Mouse (Mus musculus) liver, embryonic 14.5 days (tissue): ENCODE measurements at regions not wholly inside any gene's neighbourhood (a gene's known extent, or its start where the extent isn't known, plus 50 kb on each side); places are given as distances from the start of the nearest gene placed in this dataset.

Source experiments
- ATAC-seq: fragments of 200-750 bp; cut with Nextera tagmentation; 2 replicates; pipeline ENCODE4 v1.8.0; 2017; ENCODE audit warnings: moderate number of reproducible peaks, mild to moderate bottlenecking, moderate library complexity; ENCODE audit not compliant: insufficient read depth
- DNase-seq, 3 experiments: peaks; one replicate each; pipeline ENCODE4 v3.0.0-alpha.2; 2012 to 2013; ENCODE audit warnings: low read depth in 3 of 3, low spot score in 3 of 3
- H3K27ac ChIP-seq: fragments of 300-500 bp; sonication (generic); 2 replicates; pipeline ENCODE4 v1.5.1; 2014; ENCODE audit warnings: moderate library complexity, mild to moderate bottlenecking, control low read depth, inconsistent platforms
- H3K27me3 ChIP-seq: fragments of 300-500 bp; sonication (generic); 2 replicates; pipeline ENCODE4 v1.6.1; 2014; ENCODE audit warnings: mild to moderate bottlenecking, low read length, moderate library complexity; ENCODE audit not compliant: control insufficient read depth, insufficient read depth
- H3K36me3 ChIP-seq: fragments of 300-500 bp; sonication (generic); replicated peaks from 2 replicates; pipeline ENCODE4 v1.6.1; 2014; ENCODE audit warnings: low read depth; ENCODE audit not compliant: control insufficient read depth, insufficient read depth
- H3K4me1 ChIP-seq, 2 experiments: fragments of 200-500 bp in 1 of 2; fragments of 300-500 bp in 1 of 2; sonication (generic) in 1 of 2; replicated peaks; 2 replicates each; pipeline ENCODE4 v1.6.1; 2012 to 2014; ENCODE audit warnings: antibody characterized with exemption in 1 of 2, inconsistent platforms in 1 of 2, low read length in 1 of 2; ENCODE audit not compliant: control insufficient read depth in 2 of 2, insufficient read depth in 2 of 2
- H3K4me2 ChIP-seq: fragments of 300-500 bp; sonication (generic); 2 replicates; pipeline ENCODE4 v1.6.1; 2014; ENCODE audit warnings: low read depth, mild to moderate bottlenecking, control low read depth, moderate library complexity
- H3K4me3 ChIP-seq, 2 experiments: fragments of 200-500 bp in 1 of 2; fragments of 300-500 bp in 1 of 2; sonication (generic) in 1 of 2; 2 replicates each; pipeline ENCODE4 v1.5.1; 2012 to 2014; ENCODE audit warnings: low read depth in 2 of 2, low read length in 2 of 2, mild to moderate bottlenecking in 2 of 2, control low read depth in 1 of 2, inconsistent platforms in 1 of 2, moderate library complexity in 1 of 2; ENCODE audit not compliant: insufficient read depth in 1 of 2
- H3K9ac ChIP-seq: fragments of 300-500 bp; sonication (generic); replicated peaks from 2 replicates; pipeline ENCODE4 v1.6.1; 2014; ENCODE audit warnings: mild to moderate bottlenecking, control low read depth, moderate library complexity
- H3K9me3 ChIP-seq: fragments of 300-500 bp; sonication (generic); 2 replicates; pipeline ENCODE4 v1.6.1; 2016; ENCODE audit warnings: low read length, mixed read lengths; ENCODE audit not compliant: control insufficient read depth
- CTCF ChIP-seq: IDR thresholded peaks from 2 replicates; pipeline ENCODE4 v1.5.1; 2016; ENCODE audit warnings: antibody characterized with exemption, low read depth, control low read depth
- EP300 ChIP-seq: IDR thresholded peaks from 2 replicates; pipeline ENCODE4 v1.6.1; 2016; ENCODE audit warnings: antibody characterized with exemption, low read depth
- WGBS: fragments of 180-500 bp; shearing (Covaris S2); extraction: QIAGEN DNeasy Blood & Tissue Kit; methylation state at CpG from one replicate; pipeline ENCODE4 v1.1.7; 2014; ENCODE audit not compliant: insufficient replicate concordance; 5-methylcytosine and 5-hydroxymethylcytosine counted together

GRCm38 (mm10) chr3:9168955-9169354 is 440.9 kb downstream of the Zfp704 start:
- no peaks in the 10 kb centered on the region for H3K4me1 ChIP-seq
- H3K27me3 ChIP-seq = no peaks in the 10 kb centered on the region
- no peaks in the 10 kb centered on the region for H3K9me3 ChIP-seq
- no peaks in the 10 kb centered on the region for H3K36me3 ChIP-seq
- no peak overlapping the region for H3K4me3 ChIP-seq
- ATAC-seq (no peak), DNase-seq (no peak)
- WGBS = 43% methylated on average over 12 of the region's 12 CpGs
- no peak for TF ChIP-seq EP300
- TF ChIP-seq CTCF = no peak
- H3K27ac ChIP-seq = no peak overlapping the region
- H3K9ac ChIP-seq = no peak overlapping the region
- H3K4me2 ChIP-seq = no peak overlapping the region

GRCm38 (mm10) chr3:9159073-9159472 is 450.8 kb downstream of the Zfp704 start:
- 45% methylated on average over 15 of the region's 15 CpGs for WGBS
- no peaks in the 10 kb centered on the region for H3K27me3 ChIP-seq
- H3K4me3 ChIP-seq = no peak overlapping the region
- no peak overlapping the region for H3K9ac ChIP-seq
- no peaks in the 10 kb centered on the region for H3K4me1 ChIP-seq
- ATAC-seq (no peak), DNase-seq (no peak)
- TF ChIP-seq EP300 = no peak
- no peak overlapping the region for H3K27ac ChIP-seq
- H3K9me3 ChIP-seq = no peaks in the 10 kb centered on the region
- H3K4me2 ChIP-seq = no peak overlapping the region
- no peaks in the 10 kb centered on the region for H3K36me3 ChIP-seq

- H3K9ac ChIP-seq = no peak overlapping the region
- WGBS = 55% methylated on average over 7 of the region's 7 CpGs
- ATAC-seq (no peak), DNase-seq (no peak)
- TF ChIP-seq CTCF = no peak
- no peak for TF ChIP-seq EP300
- H3K27ac ChIP-seq = no peak overlapping the region
- no peaks in the 10 kb centered on the region for H3K4me1 ChIP-seq
- H3K4me3 ChIP-seq = no peak overlapping the region
- H3K36me3 ChIP-seq = no peaks in the 10 kb centered on the region
- H3K9me3 ChIP-seq = no peaks in the 10 kb centered on the region
- no peaks in the 10 kb centered on the region for H3K27me3 ChIP-seq
- no peak overlapping the region for H3K4me2 ChIP-seq
These were observed 455.7 kb downstream of the Zfp704 start for GRCm38 (mm10) chr3:9154172-9154571.

- Histone ChIP-seq H3K27me3 (no peaks in the 10 kb centered on the region), H3K4me2 (no peak overlapping the region), H3K27ac (no peak overlapping the region), H3K4me1 (no peaks in the 10 kb centered on the region), H3K4me3 (no peak overlapping the region), H3K9me3 (no peaks in the 10 kb centered on the region), H3K36me3 (no peaks in the 10 kb centered on the region), H3K9ac (no peak overlapping the region)
- WGBS = 46% methylated on average over 5 of the region's 5 CpGs
- no peak for ATAC-seq
- TF ChIP-seq EP300 (no peak), CTCF (no peak)
- DNase-seq = no peak
These were observed 456.2 kb downstream of the Zfp704 start for GRCm38 (mm10) chr3:9153690-9154089.

DNA sequence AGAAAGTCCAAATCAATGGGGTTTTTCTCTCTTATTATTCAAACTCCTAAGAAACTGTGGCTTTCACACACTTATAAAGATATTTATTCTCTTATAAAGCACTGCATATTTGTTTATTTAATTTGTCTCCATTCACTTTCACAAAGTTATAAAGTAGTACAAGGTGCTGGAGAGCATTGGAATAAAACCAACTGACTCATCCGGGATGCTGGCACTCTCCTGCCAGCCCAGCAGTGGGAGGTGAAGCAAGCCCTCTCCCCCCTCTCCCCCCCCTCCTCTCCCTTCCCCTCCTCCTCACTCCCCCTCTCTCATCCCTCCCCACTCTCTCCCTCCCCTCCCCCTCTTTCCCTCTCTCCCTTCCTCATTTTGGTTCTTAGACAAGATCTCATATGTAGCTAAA is 457.6 kb downstream of the Zfp704 start:
- ATAC-seq (no peak), DNase-seq (no peak)
- no peak overlapping the region for H3K4me2 ChIP-seq
- no peak overlapping the region for H3K9ac ChIP-seq
- no peak overlapping the region for H3K4me3 ChIP-seq
- H3K36me3 ChIP-seq = no peaks in the 10 kb centered on the region
- TF ChIP-seq CTCF (no peak), EP300 (no peak)
- WGBS = 17% methylated on average over 1 of the region's 1 CpGs
- H3K27ac ChIP-seq = no peak overlapping the region
- no peaks in the 10 kb centered on the region for H3K27me3 ChIP-seq
- H3K9me3 ChIP-seq = no peaks in the 10 kb centered on the region
- H3K4me1 ChIP-seq = no peaks in the 10 kb centered on the region

- no peaks in the 10 kb centered on the region for H3K36me3 ChIP-seq
- H3K4me3 ChIP-seq = no peak overlapping the region
- no peaks in the 10 kb centered on the region for H3K27me3 ChIP-seq
- H3K4me2 ChIP-seq = no peak overlapping the region
- no peaks in the 10 kb centered on the region for H3K9me3 ChIP-seq
- H3K9ac ChIP-seq = no peak overlapping the region
- ATAC-seq (no peak), DNase-seq (no peak)
- no peaks in the 10 kb centered on the region for H3K4me1 ChIP-seq
- WGBS = 23% methylated on average over 2 of the region's 2 CpGs
- no peak overlapping the region for H3K27ac ChIP-seq
- TF ChIP-seq CTCF = no peak
- TF ChIP-seq EP300 = no peak
These were observed 458.3 kb downstream of the Zfp704 start for GRCm38 (mm10) chr3:9151590-9151989.
